ENCODE assay signal across 8 mouse cellular contexts in genomic region chr8:45998228-45998627, GRCm38 (mm10). TPM values are rescaled to one million over a fixed set of nuclear protein-coding genes. Genes with fewer than 3 reads are reported as not detected.
A peak's percentile ranks its signal among the peaks of the same experiment; 100 is the strongest.
DNase-seq lines count a peak whose midpoint lies in the region; ATAC-seq and TF ChIP-seq lines count a peak whose summit lies in the region.
"Had no signal": no experiment of that assay in that cellular context is flagged by ENCODE, and none has a peak within 500 bp of the region (broad histone marks: within the 10 kb centered on the region; RNA-seq: fewer than 3 reads in every experiment).

No protein-coding gene starts in this region.

- TF ChIP-seq POLR2A in CH12.LX (IDR thresholded peaks at IDR 0.05; ENCODE audit: low read depth, low read length) = no peak

- H3K9ac ChIP-seq in hindbrain, embryonic 15.5 days = no peak overlapping the region
- no peak overlapping the region for H3K9ac ChIP-seq in hindbrain, embryonic 11.5 days (ENCODE audit: low read depth, low read length)
- H3K9ac ChIP-seq in CH12.LX (ENCODE audit: insufficient read depth, low read depth) = no peak overlapping the region
- no peak overlapping the region for H3K9ac ChIP-seq in limb, embryonic 13.5 days

- no peaks in the 10 kb centered on the region for H3K9me3 ChIP-seq in hindbrain, embryonic 15.5 days
- H3K9me3 ChIP-seq in hindbrain, embryonic 11.5 days (ENCODE audit: control insufficient read depth, low read length) = no peaks in the 10 kb centered on the region
- no peaks in the 10 kb centered on the region for H3K9me3 ChIP-seq in CH12.LX (replicated peaks; ENCODE audit: low read length)
- no peaks in the 10 kb centered on the region for H3K9me3 ChIP-seq in limb, embryonic 13.5 days

- no peak for ATAC-seq in hindbrain, embryonic 15.5 days (ENCODE audit: low FRiP score, low read depth)
- no peak for ATAC-seq in hindbrain, embryonic 11.5 days (ENCODE audit: low FRiP score)
- ATAC-seq in limb, embryonic 13.5 days (ENCODE audit: low FRiP score, low read depth) = no peak
- no peak for ATAC-seq in megakaryocyte progenitor cell, adult 5-6 weeks (replicated peaks; ENCODE audit: poor library complexity)

- peak in 1 of 2 experiments; percentile 26; a peak in 1 of 4 replicates for TF ChIP-seq CTCF in CH12.LX (conservative IDR thresholded peaks at IDR 0.05 in 1 of 2, IDR thresholded peaks at IDR 0.05 in 1 of 2; ENCODE audit: low read depth in 2 of 2, low read length in 2 of 2)

- no peak for DNase-seq in hindbrain, embryonic 11.5 days (ENCODE audit: low spot score)
- DNase-seq in 3T3-L1 (ENCODE audit: low read depth, low spot score) = peak; percentile 44
- no peak for DNase-seq in CH12.LX (ENCODE audit: extremely low read depth)
- DNase-seq in right cerebral cortex, postnatal 36 days (ENCODE audit: low spot score in 2 of 2) = no peak

- in situ Hi-C loops in CH12.LX (cut with MboI; ENCODE audit: low pct_ligation_motif_present, low pct_unique_long_range_greater_than_20kb, low sequenced_read_pairs) = loop anchor here (10.0 kb wide), 1 partner anchor 177 kb away; no protein-coding TSS in a partner anchor

- no peak overlapping the region for H3K27ac ChIP-seq in hindbrain, embryonic 15.5 days (replicated peaks)
- no peak overlapping the region for H3K27ac ChIP-seq in hindbrain, embryonic 11.5 days (ENCODE audit: low read depth, low read length)
- no peak overlapping the region for H3K27ac ChIP-seq in CH12.LX (ENCODE audit: insufficient read depth, low read depth)
- H3K27ac ChIP-seq in limb, embryonic 13.5 days = no peak overlapping the region

- peak overlapping the region; percentile 57; the same call in 1 of the 2 replicates for H3K4me3 ChIP-seq in hindbrain, embryonic 15.5 days
- H3K4me3 ChIP-seq in hindbrain, embryonic 11.5 days (ENCODE audit: low read depth, low read length) = no peak overlapping the region
- peak overlapping the region in 1 of 3 experiments; percentile 86 for H3K4me3 ChIP-seq in CH12.LX (replicated peaks in 1 of 3; ENCODE audit: low read depth in 2 of 3, low read length in 2 of 3, poor library complexity in 1 of 3)
- no peak overlapping the region for H3K4me3 ChIP-seq in limb, embryonic 13.5 days

- TF ChIP-seq EP300 in CH12.LX (IDR thresholded peaks at IDR 0.05; ENCODE audit: low read length) = no peak

- peak overlapping the region; percentile 82 for H3K4me2 ChIP-seq in hindbrain, embryonic 15.5 days
- H3K4me2 ChIP-seq in hindbrain, embryonic 11.5 days (replicated peaks; ENCODE audit: low read depth, low read length) = no peak overlapping the region
- H3K4me2 ChIP-seq in CH12.LX (ENCODE audit: insufficient read depth, low read depth, poor library complexity, severe bottlenecking) = no peak overlapping the region
- H3K4me2 ChIP-seq in limb, embryonic 13.5 days (replicated peaks) = peak overlapping the region; percentile 87

- TF ChIP-seq RAD21 in CH12.LX (IDR thresholded peaks at IDR 0.05; ENCODE audit: low read depth, low read length) = peak; percentile 5

- H3K36me3 ChIP-seq in hindbrain, embryonic 15.5 days = peaks cover 25% of the 10 kb centered on the region
- 0 out of 2 replicates have a peak, but pooled peaks cover 2% of the 10 kb centered on the region for H3K36me3 ChIP-seq in hindbrain, embryonic 11.5 days (ENCODE audit: control insufficient read depth, insufficient read depth, low read length)
- peaks cover 18 to 42% of the 10 kb centered on the region in 2 experiments for H3K36me3 ChIP-seq in CH12.LX (replicated peaks in 1 of 2; ENCODE audit: control insufficient read depth in 1 of 2, insufficient read depth in 1 of 2, low read length in 1 of 2)
- peaks cover 30% of the 10 kb centered on the region for H3K36me3 ChIP-seq in limb, embryonic 13.5 days

- no peaks in the 10 kb centered on the region for H3K27me3 ChIP-seq in hindbrain, embryonic 15.5 days
- H3K27me3 ChIP-seq in hindbrain, embryonic 11.5 days (ENCODE audit: control insufficient read depth, insufficient read depth, low read length) = no peaks in the 10 kb centered on the region
- no peaks in the 10 kb centered on the region for H3K27me3 ChIP-seq in CH12.LX (replicated peaks)
- no peaks in the 10 kb centered on the region for H3K27me3 ChIP-seq in limb, embryonic 13.5 days

- H3K79me2 ChIP-seq in CH12.LX (replicated peaks; ENCODE audit: control insufficient read depth, extremely low read depth, insufficient read depth, poor library complexity, severe bottlenecking) = no peaks in the 10 kb centered on the region

- H3K4me1 ChIP-seq in hindbrain, embryonic 15.5 days (replicated peaks) = peaks cover 13% of the 10 kb centered on the region
- H3K4me1 ChIP-seq in hindbrain, embryonic 11.5 days (replicated peaks; ENCODE audit: control insufficient read depth, insufficient read depth, low read length) = no peaks in the 10 kb centered on the region
- H3K4me1 ChIP-seq in CH12.LX (ENCODE audit: control insufficient read depth in 1 of 2, insufficient read depth in 2 of 2) = peaks cover 0 to 35% of the 10 kb centered on the region in 2 experiments; a peak in 2 of 4 replicates
- H3K4me1 ChIP-seq in limb, embryonic 13.5 days = peaks cover 14% of the 10 kb centered on the region

- WGBS in hindbrain, embryonic 15.5 days = 87% methylated on average over 2 of the region's 2 CpGs
- 93% methylated on average over 2 of the region's 2 CpGs for WGBS in hindbrain, embryonic 11.5 days
- 77% methylated on average over 2 of the region's 2 CpGs for WGBS in limb, embryonic 13.5 days

- dilution Hi-C loops in CH12.LX (cut with MboI; ENCODE audit: extremely low pct_ligation_motif_present, extremely low pct_unique_long_range_greater_than_20kb, low sequenced_read_pairs) = no loop called here

TF ChIP-seq in CH12.LX, 34 proteins besides CTCF, POLR2A, EP300 and RAD21:
- TF ChIP-seq MAZ (IDR thresholded peaks at IDR 0.05; ENCODE audit: low read depth, low read length) (no peak), TBP (conservative IDR thresholded peaks at IDR 0.05; ENCODE audit: low read depth, low read length) (no peak), POLR2AphosphoS2 (IDR thresholded peaks at IDR 0.05; ENCODE audit: low read depth, low read length) (no peak), CHD1 (IDR thresholded peaks at IDR 0.05; ENCODE audit: low read depth, low read length) (no peak), MAFK (IDR thresholded peaks at IDR 0.05; ENCODE audit: insufficient replicate concordance, low read length) (no peak), RCOR1 (conservative IDR thresholded peaks at IDR 0.05; ENCODE audit: low read depth, low read length) (no peak), CHD2 (IDR thresholded peaks at IDR 0.05; ENCODE audit: low read length) (no peak), PAX5 (IDR thresholded peaks at IDR 0.05; ENCODE audit: low read length) (no peak), SMC3 (IDR thresholded peaks at IDR 0.05; ENCODE audit: low read depth, low read length) (no peak), ELF1 (IDR thresholded peaks at IDR 0.05; ENCODE audit: low read depth, low read length) (no peak), IRF4 (IDR thresholded peaks at IDR 0.05; ENCODE audit: low read depth, low read length) (no peak), JUN (IDR thresholded peaks at IDR 0.05; ENCODE audit: insufficient read depth, low read depth, low read length) (no peak), NELFE (IDR thresholded peaks at IDR 0.05; ENCODE audit: low read depth, low read length) (no peak), MYC (IDR thresholded peaks at IDR 0.05; ENCODE audit: low read depth, low read length) (no peak)

RNA-seq across cellular contexts. Expression of gene Lrp2bp, which starts 0.9 kb away (rescaled TPM):
- polyA plus RNA-seq in hindbrain, embryonic 15.5 days (2015; fragmentation: Nextera tagmentation; extraction: Ambion mirVana) = 0.43 and 0.51 TPM in 2 replicates
- polyA plus RNA-seq in hindbrain, embryonic 11.5 days (2014; fragmentation: Nextera tagmentation; extraction: Ambion mirVana) = 0.36 and 0.38 TPM in 2 replicates
- total RNA-seq in CH12.LX (2012; rRNA removed) (not detected in 2 replicates), CH12.LX (2014; rRNA removed) (0.12 TPM in 1 of 2 replicates, not detected in the other)
- polyA plus RNA-seq in CH12.LX (2012; ENCODE audit: insufficient read length, low read depth) = 0.43 TPM in 1 of 2 replicates, not detected in the other
- polyA plus RNA-seq in limb, embryonic 13.5 days (2015; fragmentation: Nextera tagmentation; extraction: Ambion mirVana) = 0.28 and 0.49 TPM in 2 replicates
- total RNA-seq in megakaryocyte progenitor cell, adult 5-6 weeks (2015) = not detected in 2 replicates
- not detected in 2 replicates for total RNA-seq in megakaryocyte progenitor cell, adult 5-6 weeks (2017)
- polyA plus RNA-seq: erythroblast, embryonic 14.5 days had no signal

RNA-seq across cellular contexts. Expression of gene Ankrd37, which starts 7.3 kb away (rescaled TPM):
- 38.4 and 45.2 TPM in 2 replicates for polyA plus RNA-seq in hindbrain, embryonic 15.5 days (2015; fragmentation: Nextera tagmentation; extraction: Ambion mirVana)
- polyA plus RNA-seq in hindbrain, embryonic 11.5 days (2014; fragmentation: Nextera tagmentation; extraction: Ambion mirVana) = 19.2 and 20.6 TPM in 2 replicates
- total RNA-seq in CH12.LX (2012; rRNA removed) = 25.7 and 79.0 TPM in 2 replicates
- total RNA-seq in CH12.LX (2014; rRNA removed) = 142 and 157 TPM in 2 replicates
- polyA plus RNA-seq in CH12.LX (2012; ENCODE audit: insufficient read length, low read depth) = 12.8 and 17.2 TPM in 2 replicates
- 19.5 and 20.4 TPM in 2 replicates for polyA plus RNA-seq in limb, embryonic 13.5 days (2015; fragmentation: Nextera tagmentation; extraction: Ambion mirVana)
- total RNA-seq in megakaryocyte progenitor cell, adult 5-6 weeks (2015) = 4.3 and 6.1 TPM in 2 replicates
- total RNA-seq in megakaryocyte progenitor cell, adult 5-6 weeks (2017) = 3.5 and 6.2 TPM in 2 replicates

RNA-seq across cellular contexts. Expression of gene Ufsp2, which starts 22.9 kb away (rescaled TPM):
- 66.9 and 69.8 TPM in 2 replicates for polyA plus RNA-seq in hindbrain, embryonic 15.5 days (2015; fragmentation: Nextera tagmentation; extraction: Ambion mirVana)
- polyA plus RNA-seq in hindbrain, embryonic 11.5 days (2014; fragmentation: Nextera tagmentation; extraction: Ambion mirVana) = 54.1 and 55.7 TPM in 2 replicates
- total RNA-seq in CH12.LX (2012; rRNA removed) (47.2 and 50.1 TPM in 2 replicates), CH12.LX (2014; rRNA removed) (105 and 110 TPM in 2 replicates)
- polyA plus RNA-seq in CH12.LX (2012; ENCODE audit: insufficient read length, low read depth) = 51.2 and 55.1 TPM in 2 replicates
- 93.0 and 104 TPM in 2 replicates for polyA plus RNA-seq in limb, embryonic 13.5 days (2015; fragmentation: Nextera tagmentation; extraction: Ambion mirVana)
- total RNA-seq in megakaryocyte progenitor cell, adult 5-6 weeks (2015) = 88.7 and 89.0 TPM in 2 replicates
- total RNA-seq in megakaryocyte progenitor cell, adult 5-6 weeks (2017) = 149 and 162 TPM in 2 replicates

RNA-seq across cellular contexts. Expression of gene 1700029J07Rik, which starts 23.2 kb away (rescaled TPM):
- 5.7 and 6.1 TPM in 2 replicates for polyA plus RNA-seq in hindbrain, embryonic 15.5 days (2015; fragmentation: Nextera tagmentation; extraction: Ambion mirVana)
- 3.9 and 4.2 TPM in 2 replicates for polyA plus RNA-seq in hindbrain, embryonic 11.5 days (2014; fragmentation: Nextera tagmentation; extraction: Ambion mirVana)
- total RNA-seq in CH12.LX (2012; rRNA removed) (0.84 and 0.85 TPM in 2 replicates), CH12.LX (2014; rRNA removed) (2.1 and 2.3 TPM in 2 replicates)
- 1.5 and 1.8 TPM in 2 replicates for polyA plus RNA-seq in CH12.LX (2012; ENCODE audit: insufficient read length, low read depth)
- 3.3 and 3.7 TPM in 2 replicates for polyA plus RNA-seq in limb, embryonic 13.5 days (2015; fragmentation: Nextera tagmentation; extraction: Ambion mirVana)
- total RNA-seq in megakaryocyte progenitor cell, adult 5-6 weeks (2015) = 0.79 and 1.6 TPM in 2 replicates
- 0.21 and 1.3 TPM in 2 replicates for total RNA-seq in megakaryocyte progenitor cell, adult 5-6 weeks (2017)
- polyA plus RNA-seq: erythroblast, embryonic 14.5 days had no signal

Comparison
In these comparisons a context has a peak if more than half of its experiments do, and no peak if none do; other contexts are left out.
1. H3K4me2 ChIP-seq: peak in hindbrain, embryonic 15.5 days (single experiment) and limb, embryonic 13.5 days (single experiment); none in hindbrain, embryonic 11.5 days (single experiment) and CH12.LX (single experiment).